ENCODE assay signal across 18 mouse cellular contexts in genomic region chr5:27739216-27739615, GRCm38 (mm10). TPM values are rescaled to one million over a fixed set of nuclear protein-coding genes. Genes with fewer than 3 reads are reported as not detected.
DNase-seq lines count a peak whose midpoint lies in the region; TF ChIP-seq lines count a peak whose summit lies in the region.
"Had no signal": no experiment of that assay in that cellular context is flagged by ENCODE, and none has a peak within 500 bp of the region (broad histone marks: within the 10 kb centered on the region; RNA-seq: fewer than 3 reads in every experiment).

No protein-coding gene starts in this region.

- WGBS in lung, adult 2 months: 77% methylated on average over 6 of the region's 6 CpGs

- no peak overlapping the region for H3K4me3 ChIP-seq in lung, adult 2 months (replicated peaks; ENCODE audit: extremely low read depth, low read depth, low read length)

- peak; percentile 51 for DNase-seq in adrenal gland, adult 2 months
- DNase-seq in adrenal gland, adult 8-10 months: no peak
- peak; percentile 25 for DNase-seq in adrenal gland, postnatal 14 days
- DNase-seq in adrenal gland, postnatal 4 days (ENCODE audit: low spot score in 2 of 2): no peak
- DNase-seq in 416B (ENCODE audit: low read depth): peak; percentile 8
- DNase-seq in fat pad, adult 2 months (ENCODE audit: extremely low read depth, low read depth, low spot score): peak; percentile 19
- no peak for DNase-seq in lung, adult 2 months
- DNase-seq in embryo, embryonic 9.5 days (ENCODE audit: extremely low spot score): no peak
- DNase-seq: adrenal gland, postnatal 10 days; adrenal gland, postnatal 25 days; B cell, adult 2 months; cerebellum, adult 11 months; cerebellum, adult 11-12 months; cerebellum, adult 18-20 months; cerebellum, adult 2 months; cerebellum, adult 8-10 months; cerebellum, adult 9-10 months; cerebellum, adult 9-11 months had no signal

- no peaks in the 10 kb centered on the region for H3K4me1 ChIP-seq in lung, adult 2 months (ENCODE audit: control insufficient read depth, insufficient read depth, low read length)

- no peak for TF ChIP-seq POLR2A in lung, adult 2 months (IDR thresholded peaks at IDR 0.05; ENCODE audit: borderline replicate concordance, extremely low read depth, low read depth, low read length)

- no peak for TF ChIP-seq CTCF in lung, adult 2 months (IDR thresholded peaks at IDR 0.05; ENCODE audit: insufficient read depth, low read length)

RNA-seq across cellular contexts. Expression of gene Paxip1, which starts 52.3 kb away (rescaled TPM):
- 10 to 100 TPM; 22.9 to 24.7 TPM for total RNA-seq in adrenal gland, adult 2 months (2021)
- polyA plus RNA-seq in adrenal gland, adult 2 months (2012; rRNA removed): 28.4 and 29.5 TPM in 2 replicates
- 10 to 100 TPM; 25.3 to 35.3 (median 27.8) TPM for total RNA-seq in adrenal gland, adult 8-10 months (2022)
- total RNA-seq in adrenal gland, postnatal 14 days (2021): 30.1 and 31.7 TPM in 2 replicates
- 10 to 100 TPM; 40.2 to 41.5 TPM for total RNA-seq in adrenal gland, postnatal 4 days (2021)
- 18.5 and 21.9 TPM in 2 replicates for polyA plus RNA-seq in lung, adult 2 months (2012; rRNA removed)

Comparison
In these comparisons a context has a peak if more than half of its experiments do, and no peak if none do; other contexts are left out.
1. DNase-seq: peak in adrenal gland, adult 2 months (single experiment), adrenal gland, postnatal 14 days (single experiment), 416B (single experiment) and fat pad, adult 2 months (single experiment); none in adrenal gland, adult 8-10 months (single experiment), adrenal gland, postnatal 4 days (0 of 2), lung, adult 2 months (single experiment) and embryo, embryonic 9.5 days (single experiment).